Mouse (Mus musculus): ENCODE data around the gene Dnah17.

GRCm38 (mm10) chr11:118058367-118058766, 72.1 kb downstream of the Dnah17 start:
- TF ChIP-seq CTCF (conservative IDR thresholded peaks at IDR 0.05; ENCODE audit: low read length) (no peak), NANOG (IDR thresholded peaks at IDR 0.05; ENCODE audit: borderline replicate concordance, low read length) (no peak), POU5F1 (IDR thresholded peaks at IDR 0.05; ENCODE audit: borderline replicate concordance, low read length) (no peak)
